Mouse (Mus musculus): Measurements from ENCODE around the gene Psmd10. TPM values are rescaled to one million over a fixed set of nuclear protein-coding genes. Genes with fewer than 3 reads are reported as not detected.

Gene Psmd10
- total RNA-seq, 2 experiments from 2014 or later = 15.4 to 16.3 TPM

Other genes starting within 250 kb of the Psmd10 start
- not detected for gene Tex13b, start 143.3 kb downstream of the Psmd10 start, total RNA-seq (2021)
- not detected for gene Vsig1, start 49.1 kb downstream of the Psmd10 start, total RNA-seq (2021)
- gene Atg4a, start 179 bp upstream of the Psmd10 start, total RNA-seq (2021) = 10 to 100 TPM in 1 of 2 experiments, 1 to 10 TPM in 1; 9.8 to 12.6 TPM